Comparison of ENCODE assay signal across 9 mouse cellular contexts in genomic region chr1:153807390-153807993, GRCm38 (mm10). TPM values are rescaled to one million over a fixed set of nuclear protein-coding genes. Genes with fewer than 3 reads are reported as not detected.
DNase-seq lines count a peak whose midpoint lies in the region; ATAC-seq and TF ChIP-seq lines count a peak whose summit lies in the region.
"Had no signal": no experiment of that assay in that cellular context is flagged by ENCODE, and none has a peak within 500 bp of the region (broad histone marks: within the 10 kb centered on the region; RNA-seq: fewer than 3 reads in every experiment).

No protein-coding gene starts in this region.

- no peaks in the 10 kb centered on the region for H3K9me3 ChIP-seq in heart, embryonic 11.5 days (replicated peaks; ENCODE audit: control insufficient read depth, low read length)
- H3K9me3 ChIP-seq in lung, embryonic 14.5 days (ENCODE audit: low read depth, low read length): no peaks in the 10 kb centered on the region
- H3K9me3 ChIP-seq: midbrain, embryonic 12.5 days had no signal

- no peaks in the 10 kb centered on the region for H3K36me3 ChIP-seq in heart, embryonic 11.5 days (ENCODE audit: control insufficient read depth, insufficient read depth, low read length)
- H3K36me3 ChIP-seq in lung, embryonic 14.5 days (ENCODE audit: insufficient read depth): no peaks in the 10 kb centered on the region
- H3K36me3 ChIP-seq: midbrain, embryonic 12.5 days had no signal

- CTCF ChIA-PET in Patski (lab: Charles Lee): interaction anchor here (0.7 to 3.0 kb wide), 9 partner anchors 12 to 257 kb away, joined by 3 to 18 read pairs (median 4); partner anchors contain the start of gene Rnasel

- H3K4me3 ChIP-seq in heart, embryonic 11.5 days (ENCODE audit: low read depth, low read length): no peak overlapping the region
- no peak overlapping the region for H3K4me3 ChIP-seq in layer of hippocampus, adult 2 months
- no peak overlapping the region for H3K4me3 ChIP-seq in lung, embryonic 14.5 days (ENCODE audit: low read depth, low read length)
- H3K4me3 ChIP-seq: midbrain, embryonic 12.5 days had no signal

- peak; percentile 86 for TF ChIP-seq CTCF in Patski (IDR thresholded peaks at IDR 0.05)
- peak; percentile 90 for TF ChIP-seq CTCF in layer of hippocampus, adult 2 months (conservative IDR thresholded peaks at IDR 0.05)
- TF ChIP-seq CTCF in lung, embryonic 14.5 days (IDR thresholded peaks at IDR 0.05; ENCODE audit: low read depth): peak; percentile 81

- peak overlapping the region; percentile 6; the same call in 1 of the 2 replicates for H3K4me2 ChIP-seq in heart, embryonic 11.5 days
- peak overlapping the region; percentile 25; the same call in 1 of the 2 replicates for H3K4me2 ChIP-seq in lung, embryonic 14.5 days
- H3K4me2 ChIP-seq: midbrain, embryonic 12.5 days had no signal

- no peak for ATAC-seq in cerebellum, adult (ENCODE audit: insufficient number of reproducible peaks, low FRiP score, low TSS enrichment)
- ATAC-seq in Patski: peak; percentile 39
- ATAC-seq in heart, embryonic 11.5 days (replicated peaks; ENCODE audit: insufficient number of reproducible peaks, low FRiP score, low TSS enrichment): no peak
- no peak for ATAC-seq in lung, embryonic 14.5 days (ENCODE audit: insufficient read depth)

- H3K4me1 ChIP-seq in heart, embryonic 11.5 days (ENCODE audit: control insufficient read depth, insufficient read depth, low read length): no peaks in the 10 kb centered on the region
- no peaks in the 10 kb centered on the region for H3K4me1 ChIP-seq in lung, embryonic 14.5 days (ENCODE audit: insufficient read depth)

- H3K27ac ChIP-seq in heart, embryonic 11.5 days (ENCODE audit: low read depth, low read length): no peak overlapping the region
- H3K27ac ChIP-seq in layer of hippocampus, adult 2 months: no peak overlapping the region
- H3K27ac ChIP-seq in lung, embryonic 14.5 days (ENCODE audit: low read depth): no peak overlapping the region
- H3K27ac ChIP-seq: midbrain, embryonic 12.5 days had no signal

- POLR2A ChIA-PET in Patski (lab: Charles Lee): no interaction called here

- in situ Hi-C loops in Patski (cut with MboI; ENCODE audit: low pct_unique_long_range_greater_than_20kb): no loop called here

- 43% methylated on average over 13 of the region's 13 CpGs for WGBS in heart, embryonic 11.5 days (ENCODE audit: insufficient replicate concordance)
- 44% methylated on average over 13 of the region's 13 CpGs for WGBS in lung, embryonic 14.5 days

- DNase-seq in cerebellum, adult 11 months: peak; percentile 12
- DNase-seq in Patski (ENCODE audit: low read depth, low spot score): peak; percentile 10
- DNase-seq in cerebellum, postnatal 36 days: peak; percentile 11 to 33
- DNase-seq in layer of hippocampus, adult 2 months (ENCODE audit: low spot score in 2 of 2): peak; percentile 34 to 75
- peak; percentile 88 for DNase-seq in lung, embryonic 14.5 days
- peak; percentile 23 for DNase-seq in right cerebral cortex, postnatal 25 days

- H3K27me3 ChIP-seq in Patski: peaks cover 16% of the 10 kb centered on the region
- H3K27me3 ChIP-seq in heart, embryonic 11.5 days (ENCODE audit: control insufficient read depth, insufficient read depth, low read length): no peaks in the 10 kb centered on the region
- no peaks in the 10 kb centered on the region for H3K27me3 ChIP-seq in lung, embryonic 14.5 days (ENCODE audit: insufficient read depth, low read length)
- H3K27me3 ChIP-seq: midbrain, embryonic 12.5 days had no signal

- no peak overlapping the region for H3K9ac ChIP-seq in heart, embryonic 11.5 days (ENCODE audit: low read depth, low read length)
- H3K9ac ChIP-seq in lung, embryonic 14.5 days: no peak overlapping the region
- H3K9ac ChIP-seq: midbrain, embryonic 12.5 days had no signal

RNA-seq across cellular contexts. Expression of gene Rgsl1, which starts 36.5 kb away (rescaled TPM):
- 0.05 TPM for polyA plus RNA-seq in Patski (2021)
- polyA plus RNA-seq in heart, embryonic 11.5 days (2014; fragmentation: Nextera tagmentation; extraction: Ambion mirVana): not detected in 2 replicates
- 1 to 10 TPM; 1.4 TPM for total RNA-seq in layer of hippocampus, adult 2 months (2021)
- not detected in 2 replicates for polyA plus RNA-seq in lung, embryonic 14.5 days (2014; fragmentation: Nextera tagmentation; extraction: Ambion mirVana)
- polyA plus RNA-seq: midbrain, embryonic 12.5 days had no signal

RNA-seq across cellular contexts. Expression of gene Rnasel, which starts 58.3 kb away (rescaled TPM):
- 8.1 TPM for polyA plus RNA-seq in Patski (2021)
- polyA plus RNA-seq in heart, embryonic 11.5 days (2014; fragmentation: Nextera tagmentation; extraction: Ambion mirVana): 9.3 and 9.7 TPM in 2 replicates
- 1 to 10 TPM; 6.5 to 6.7 TPM for total RNA-seq in layer of hippocampus, adult 2 months (2021)
- 6.8 and 7.7 TPM in 2 replicates for polyA plus RNA-seq in lung, embryonic 14.5 days (2014; fragmentation: Nextera tagmentation; extraction: Ambion mirVana)

Comparison
In these comparisons a context has a peak if more than half of its experiments do, and no peak if none do; other contexts are left out.
1. DNase-seq: peak in every context shown above with its lines; median percentile 88 in lung, embryonic 14.5 days; 54 in layer of hippocampus, adult 2 months; 23 in right cerebral cortex, postnatal 25 days; 22 in cerebellum, postnatal 36 days; 12 in cerebellum, adult 11 months; 10 in Patski.